Mouse (Mus musculus): ENCODE results near the gene Syt12.

The Syt12 gene

DNA sequence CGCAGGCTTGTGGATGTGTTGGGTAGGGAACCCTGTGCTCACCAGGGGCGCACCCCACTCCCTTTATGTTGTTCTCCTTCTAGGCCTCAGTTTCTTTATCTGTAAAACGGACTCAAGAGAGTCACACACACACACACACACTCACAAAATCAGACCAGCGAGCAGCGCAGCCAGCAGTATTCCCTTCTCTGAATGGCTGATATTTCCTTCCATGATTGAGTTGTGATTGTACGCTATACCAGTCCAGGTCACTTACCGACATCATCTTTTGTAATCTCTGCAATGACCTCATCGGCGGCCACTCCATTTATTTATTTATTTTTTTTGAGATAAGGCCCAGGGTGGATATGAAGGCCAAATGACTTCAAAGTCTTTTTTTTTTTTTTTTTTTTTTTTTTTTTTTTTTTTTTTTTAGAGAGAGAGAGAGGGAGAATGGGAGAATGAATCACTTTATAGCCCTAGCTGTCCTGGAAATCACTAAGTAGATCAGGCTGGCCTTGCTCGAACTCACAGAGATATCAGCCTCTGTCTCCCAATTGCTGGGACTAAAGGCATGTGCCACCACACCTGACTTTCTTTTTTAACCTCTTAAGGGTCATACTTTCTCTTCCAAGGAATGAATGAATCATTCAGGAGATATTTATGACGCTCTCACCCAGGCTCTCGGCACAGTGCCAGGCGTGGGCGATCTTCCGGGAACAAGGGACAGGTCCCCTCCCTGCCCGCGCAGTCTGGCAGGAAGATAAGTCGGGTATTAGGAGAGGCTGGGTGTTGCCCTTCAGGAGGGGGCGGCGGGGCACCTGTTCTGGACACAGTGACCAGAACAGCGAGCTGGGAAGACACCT lies at the start of gene Syt12:
Gene Syt12, minus strand, starts transcription at position 103 of the 845 bp plus-strand sequence.
- peak; percentile 34 for DNase-seq

DNA sequence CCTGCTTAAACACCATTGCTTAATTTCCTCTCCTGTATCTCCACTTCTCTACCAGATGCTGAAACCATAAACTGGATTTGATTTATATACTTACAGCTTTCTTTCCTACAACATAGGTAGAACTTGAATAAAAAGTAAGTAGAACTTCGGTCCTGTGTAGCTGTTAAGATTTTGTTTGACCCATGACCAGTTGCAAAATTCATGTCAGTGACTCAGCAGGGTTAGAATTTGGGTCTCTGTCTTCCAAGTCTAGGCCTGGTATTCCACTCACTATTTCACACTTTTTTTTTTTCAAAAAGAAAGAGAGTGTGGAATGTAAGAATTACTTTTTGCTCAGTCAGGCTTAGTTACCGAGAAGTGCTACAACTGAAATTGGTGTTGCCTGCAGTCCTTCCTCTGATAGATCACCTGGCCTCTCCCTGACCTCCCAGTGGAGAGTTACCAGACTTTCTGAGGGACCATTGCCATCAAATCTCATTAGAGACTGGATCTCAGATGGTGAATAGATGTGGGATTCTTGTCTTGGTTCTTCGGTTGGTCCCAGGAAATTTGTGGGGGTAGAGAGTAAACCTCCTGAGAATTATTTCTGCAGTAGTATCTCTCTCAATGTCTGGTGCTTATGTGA lies 44.3 kb upstream of the Syt12 start:
- DNase-seq: no peak

DNA sequence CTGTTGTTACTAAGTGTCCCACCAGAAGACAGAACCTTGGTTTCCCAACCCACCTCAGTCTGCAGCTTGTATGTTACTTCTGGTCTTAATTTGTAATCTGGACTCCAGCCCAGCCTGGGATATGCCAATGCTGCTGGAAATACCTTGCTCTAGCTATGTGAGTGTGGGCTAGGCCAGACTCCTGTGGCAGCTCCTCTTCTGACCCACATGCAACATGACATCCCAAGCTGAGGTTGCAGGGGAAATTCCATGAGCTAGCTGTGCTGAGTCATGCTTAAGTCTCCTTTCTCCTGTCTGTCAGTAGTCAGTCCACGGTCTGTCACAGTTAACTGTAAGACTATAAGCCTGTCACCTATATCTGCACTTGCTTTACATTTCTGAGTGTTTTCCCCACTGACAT lies 40.2 kb upstream of the Syt12 start:
- DNase-seq: no peak

DNA sequence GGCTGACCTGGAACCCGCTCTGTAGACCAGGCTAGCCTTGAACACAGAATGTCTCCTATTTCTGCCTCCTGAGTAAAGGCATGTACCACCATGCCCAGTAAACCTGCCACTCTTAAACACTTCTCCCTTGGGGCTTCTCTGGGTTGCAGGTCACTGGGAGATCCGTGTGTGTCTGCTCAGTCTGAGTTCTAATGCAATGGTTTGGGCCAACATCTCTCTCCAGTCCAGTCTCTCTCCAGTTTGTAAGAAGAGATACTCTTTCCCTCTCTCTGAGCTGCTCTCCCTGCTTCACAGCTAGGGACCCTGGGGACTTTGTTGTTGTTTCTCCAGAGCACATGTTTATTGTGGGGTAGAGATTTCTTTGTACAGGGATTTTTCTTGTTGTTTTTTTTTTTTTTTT lies 39.0 kb upstream of the Syt12 start:
- no peak for DNase-seq

DNA sequence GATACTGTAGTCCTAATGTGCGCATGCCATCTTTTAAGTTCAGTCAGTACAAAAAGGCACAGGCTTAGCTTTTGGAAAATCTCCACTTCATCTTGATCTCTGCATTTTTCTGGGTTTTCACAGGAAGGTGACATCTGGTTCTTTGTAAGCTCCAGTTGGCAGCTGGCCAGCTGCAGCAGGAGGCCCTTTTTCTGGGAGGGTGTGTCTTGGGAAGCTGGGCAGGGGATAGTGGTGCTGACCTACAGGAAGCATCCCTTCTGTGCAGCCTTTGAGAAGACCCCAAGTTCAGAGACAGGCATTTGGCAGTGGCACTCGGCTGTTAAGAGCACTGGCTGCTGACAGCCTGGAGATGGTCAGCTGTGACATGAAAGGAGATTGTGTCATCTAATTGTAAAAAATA lies 38.5 kb upstream of the Syt12 start:
- DNase-seq: no peak

DNA sequence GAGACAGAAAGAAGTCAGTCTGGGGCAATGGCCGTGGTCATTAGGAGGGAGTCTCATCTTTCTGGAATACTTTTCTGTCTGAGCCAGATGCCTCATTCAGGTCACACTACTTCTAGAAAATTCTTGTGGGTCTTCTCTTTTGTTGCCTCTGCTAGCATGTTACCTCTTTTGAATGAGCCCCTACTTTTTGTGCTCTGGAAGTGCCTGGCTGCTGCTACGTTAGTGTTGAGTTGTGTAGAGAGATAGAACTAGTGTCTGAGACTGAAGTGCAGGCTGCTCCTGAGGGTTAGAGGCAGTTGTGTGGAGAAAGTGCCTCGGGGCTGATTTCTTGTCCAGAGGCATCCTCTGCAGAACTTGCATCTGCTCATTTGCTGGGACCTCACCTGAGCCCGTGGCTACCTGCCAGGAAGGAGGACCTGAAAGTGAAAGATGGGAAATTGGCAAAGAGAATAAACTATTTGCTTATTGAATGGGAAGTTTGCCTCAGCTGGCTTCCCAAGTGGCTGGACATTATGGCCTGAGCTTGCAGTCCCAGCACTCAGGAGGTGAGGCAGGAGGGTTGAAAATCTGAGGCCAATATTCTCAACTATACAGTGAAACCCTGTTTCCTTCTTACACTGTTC lies 36.1 kb upstream of the Syt12 start:
- no peak for DNase-seq

DNA sequence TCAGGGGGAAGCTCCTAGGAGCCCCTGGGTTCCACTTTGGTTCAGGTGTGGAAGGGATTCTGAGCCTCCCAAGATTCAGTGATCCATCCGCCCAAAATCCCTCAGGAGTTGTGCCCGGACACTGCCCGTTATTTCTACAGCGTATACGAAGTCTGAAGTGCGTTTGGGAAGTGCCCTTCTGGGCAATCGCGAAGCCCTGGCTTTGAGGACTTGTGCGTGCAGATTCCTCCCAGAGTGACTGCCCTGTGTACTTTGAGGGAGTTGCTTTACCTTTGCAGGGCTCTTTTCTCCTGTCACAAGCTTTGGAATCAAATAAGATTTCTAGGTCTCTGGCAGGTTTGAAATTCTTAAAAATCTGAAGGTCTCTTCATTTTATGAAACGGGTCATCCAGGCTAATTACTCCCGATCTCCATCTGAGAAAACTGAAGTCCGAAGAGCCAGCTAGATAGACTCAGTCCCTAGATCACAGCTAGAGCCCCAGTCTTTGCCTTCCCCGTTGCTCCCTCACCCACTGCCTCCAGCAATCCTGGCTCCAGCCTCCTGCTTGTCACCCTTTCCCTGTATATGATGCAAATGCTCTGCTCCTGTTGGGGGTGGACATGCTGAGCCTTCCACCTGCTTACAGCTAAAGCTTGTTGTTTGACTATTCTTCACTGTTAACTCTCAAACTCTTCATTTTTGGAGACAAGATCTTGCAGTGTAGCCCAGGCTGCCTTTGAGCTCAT lies 34.0 kb upstream of the Syt12 start:
- no peak for DNase-seq

DNA sequence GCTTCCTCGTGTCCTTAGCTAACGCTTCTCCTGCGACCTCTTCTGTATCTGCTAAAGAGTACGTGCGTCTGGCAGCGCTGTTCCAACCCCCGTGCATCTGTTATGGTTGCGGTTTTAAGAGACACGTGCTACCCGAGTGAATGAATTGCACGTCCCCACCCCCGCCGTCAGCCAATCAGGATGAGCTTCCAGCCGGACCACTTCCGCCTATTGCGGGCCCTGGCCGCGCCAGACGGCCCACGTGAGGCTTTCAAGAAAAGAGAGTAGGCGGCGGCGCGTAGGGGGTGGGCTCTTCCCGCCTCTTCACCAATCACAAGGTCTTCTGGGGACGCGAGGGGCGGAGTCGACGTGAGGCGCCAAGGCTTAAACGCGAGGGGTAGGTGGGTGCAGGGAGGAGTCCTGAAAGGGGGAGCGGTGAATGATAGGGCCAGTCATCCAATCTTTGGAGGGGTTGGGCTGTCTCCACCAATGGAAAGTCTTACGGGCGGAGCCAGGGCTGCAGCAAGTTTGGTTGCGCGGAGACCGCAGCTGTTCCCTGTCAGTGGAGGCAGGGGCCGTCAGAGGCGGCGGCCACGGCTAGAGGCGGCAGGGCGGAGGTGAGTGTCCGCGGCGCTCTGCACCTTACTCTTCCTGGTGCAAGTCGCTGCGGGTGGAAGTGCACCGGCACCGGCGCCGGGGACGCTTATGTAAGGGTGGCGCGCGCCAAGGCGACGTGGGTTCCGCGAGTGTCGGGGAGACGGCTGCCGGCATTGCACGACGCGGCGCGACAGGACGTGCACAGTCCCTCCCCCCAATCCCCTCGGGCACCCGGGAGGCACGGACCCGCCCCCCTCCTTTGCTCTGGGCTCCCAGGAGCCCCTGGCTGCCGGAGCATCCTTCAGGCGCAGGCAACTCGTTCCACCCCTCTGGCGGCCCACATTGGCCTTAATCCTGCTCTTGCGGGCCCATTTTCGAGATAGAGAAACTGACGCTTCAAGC lies 33.0 kb upstream of the Syt12 start, which contains the start of gene Pcx:
Gene Pcx, plus strand, starts transcription at position 487 of the 978 bp plus-strand sequence.
- peak; percentile 99 for DNase-seq

DNA sequence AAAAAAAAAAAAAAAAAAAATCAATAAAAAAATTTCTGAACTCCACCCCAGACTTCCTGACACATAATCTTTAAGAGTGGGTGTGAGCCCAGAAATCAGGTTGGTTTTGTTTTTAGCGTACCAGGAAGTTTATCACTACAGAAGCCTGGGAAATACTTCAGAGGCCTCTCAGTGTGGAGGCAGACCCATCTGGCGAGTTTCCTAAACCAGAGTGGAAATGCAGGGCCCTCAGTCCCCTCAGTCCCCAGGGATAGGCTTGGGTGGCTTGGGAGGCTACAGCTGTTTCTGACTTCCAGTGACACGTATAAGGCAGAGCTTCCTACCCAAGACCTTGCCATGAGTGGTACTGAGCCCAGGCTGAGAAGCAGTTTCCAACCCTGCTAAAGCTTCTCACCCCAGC lies 30.5 kb upstream of the Syt12 start:
- DNase-seq: no peak

DNA sequence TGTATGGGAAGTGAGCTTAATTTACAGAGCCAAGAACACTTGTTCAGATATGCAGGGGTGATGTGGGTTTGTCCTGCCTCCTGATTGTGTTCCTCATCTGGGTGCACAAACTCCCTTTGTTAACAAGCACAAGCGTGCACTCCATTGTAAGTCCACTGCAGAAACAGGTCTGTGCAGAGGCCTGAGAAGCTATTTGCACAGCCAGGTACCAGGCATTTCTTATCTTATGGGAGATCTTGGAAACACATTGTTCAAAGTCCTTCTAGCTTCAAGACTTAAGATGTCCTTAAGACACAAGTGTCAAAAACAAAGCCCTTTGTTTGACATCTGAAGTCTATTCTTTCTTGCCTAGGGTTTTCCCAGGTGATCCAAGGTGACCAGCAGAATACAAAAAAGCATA lies 27.6 kb upstream of the Syt12 start:
- DNase-seq: no peak

DNA sequence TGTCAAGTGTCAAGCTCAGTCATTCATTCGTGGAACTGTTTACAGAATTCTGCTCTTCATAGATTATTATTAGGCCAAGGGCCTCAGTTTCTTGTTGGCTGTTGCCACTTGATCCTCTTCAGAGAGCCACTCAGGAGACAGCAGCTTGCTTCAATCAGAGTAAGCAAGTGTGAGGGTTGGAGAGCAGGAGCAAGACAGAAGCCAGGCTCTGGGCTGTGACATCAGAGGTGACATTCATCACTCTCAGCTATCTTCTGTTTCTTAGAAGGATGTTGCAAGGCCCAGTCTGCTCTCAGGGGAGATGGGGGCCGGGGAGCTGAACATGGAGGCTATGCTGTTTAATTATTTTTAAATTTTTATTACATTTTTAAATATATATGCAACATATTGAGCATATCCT lies 25.5 kb upstream of the Syt12 start:
- no peak for DNase-seq

DNA sequence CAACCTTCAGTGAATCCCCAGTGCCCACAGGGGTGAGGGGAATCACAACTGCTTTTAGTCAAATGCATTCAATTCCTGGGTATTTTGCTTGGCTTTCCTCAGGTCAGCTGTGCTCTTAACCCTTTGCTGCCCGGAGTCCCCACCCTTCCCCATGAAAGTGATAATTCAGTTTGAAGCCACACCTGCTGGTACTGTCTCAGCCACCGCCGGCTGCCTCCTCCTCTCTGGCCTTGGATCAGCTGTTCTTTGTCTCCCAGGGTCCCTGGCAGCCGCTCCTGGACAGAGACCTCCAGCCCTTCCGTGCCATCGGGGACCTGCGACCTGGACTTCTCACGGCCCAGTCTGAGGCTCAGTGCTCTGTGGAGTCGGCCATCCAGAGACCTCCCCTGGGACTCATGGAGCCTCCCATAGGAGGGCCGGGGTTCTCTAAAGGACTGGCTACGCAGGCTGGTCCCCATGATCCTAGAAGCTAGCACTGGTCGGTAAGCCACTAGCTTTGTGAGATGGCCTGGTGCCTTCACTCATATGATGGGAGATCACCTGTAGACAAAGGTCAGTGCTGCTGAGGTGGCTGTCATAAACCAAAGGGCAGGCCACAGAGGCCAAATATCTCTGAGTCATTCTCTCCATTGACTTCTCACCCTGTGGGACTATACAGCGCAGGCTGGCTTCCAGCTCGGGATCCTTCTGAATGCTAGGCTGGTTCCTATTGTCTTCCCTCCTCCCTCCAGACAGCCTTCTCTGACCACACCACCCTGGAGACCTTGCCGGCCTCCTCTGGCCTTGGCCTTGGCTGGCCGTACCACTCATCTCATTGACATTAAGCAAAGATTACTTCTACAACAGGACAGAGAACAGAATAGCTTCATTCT lies 21.1 kb upstream of the Syt12 start, which contains the start of gene 2010003K11Rik:
Gene 2010003K11Rik, minus strand, starts transcription at position 522 of the 872 bp plus-strand sequence.
- no peak for DNase-seq

DNA sequence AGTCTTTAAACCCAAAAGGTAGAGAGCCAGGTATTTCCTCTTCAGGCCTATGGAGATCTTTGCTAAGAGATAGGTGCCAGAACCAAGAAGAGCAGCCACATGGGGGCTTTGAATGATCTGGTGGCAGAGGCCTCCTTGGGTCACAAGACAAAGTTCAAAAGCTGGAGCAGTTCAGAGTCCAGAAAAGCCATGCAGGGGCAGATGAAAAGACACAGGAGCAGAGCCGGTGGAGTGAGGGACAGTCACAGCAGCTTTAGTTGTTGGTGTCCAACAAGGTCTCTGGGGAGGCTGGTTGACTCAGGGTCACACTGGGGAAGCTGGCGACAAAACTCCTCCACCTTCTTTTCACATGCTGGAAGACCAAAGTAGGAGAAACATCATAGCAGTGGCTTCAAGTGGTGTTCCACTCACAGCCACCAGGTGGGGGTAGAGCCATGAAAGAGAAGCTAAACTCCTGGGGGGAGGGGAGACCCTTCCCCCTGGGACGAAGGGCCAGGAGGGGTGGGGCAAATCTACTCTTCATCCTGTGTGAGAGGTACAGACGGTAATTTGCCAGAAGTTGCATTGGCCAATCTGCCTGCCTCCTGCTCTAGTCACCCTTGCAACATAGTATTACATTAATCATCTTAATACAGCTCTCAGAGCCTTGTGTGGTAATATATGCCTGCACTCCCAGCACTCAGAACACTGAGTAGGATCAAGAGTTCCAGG lies 20.2 kb upstream of the Syt12 start:
- DNase-seq: peak; percentile 80

DNA sequence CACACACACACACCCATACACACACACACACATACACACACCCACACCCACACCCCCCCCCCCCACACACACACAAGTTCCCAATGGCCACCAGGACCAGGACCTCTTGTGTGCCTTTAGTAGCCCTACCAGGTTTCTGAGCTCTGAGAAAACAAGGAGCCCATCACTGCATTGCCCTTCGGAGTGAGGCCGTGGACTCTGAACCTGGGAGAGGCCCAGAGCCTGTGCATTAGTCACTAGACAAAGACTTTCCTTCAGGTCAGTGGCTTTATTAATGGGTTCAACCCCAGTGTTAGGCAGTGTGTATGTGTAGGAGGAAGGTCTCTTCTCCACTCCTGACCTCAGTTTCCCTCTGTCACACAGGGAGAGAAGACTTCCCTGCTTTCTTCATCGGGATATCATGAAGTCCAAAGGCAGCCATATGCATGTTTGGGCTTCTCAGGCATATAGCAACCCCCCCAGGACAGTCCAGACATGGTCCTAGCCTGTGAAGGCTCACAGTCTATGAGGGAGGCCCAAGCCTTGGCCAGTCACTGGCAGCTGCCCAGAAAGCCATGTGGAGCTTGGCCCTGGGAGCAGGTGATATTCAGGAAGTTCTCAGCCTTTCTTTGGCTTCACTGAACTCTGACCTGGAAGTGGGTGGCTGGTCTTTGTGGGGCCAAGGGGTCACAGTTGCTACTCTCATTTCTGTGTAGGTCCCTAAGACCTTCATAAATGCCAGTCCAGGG lies 19.5 kb upstream of the Syt12 start:
- DNase-seq: no peak

DNA sequence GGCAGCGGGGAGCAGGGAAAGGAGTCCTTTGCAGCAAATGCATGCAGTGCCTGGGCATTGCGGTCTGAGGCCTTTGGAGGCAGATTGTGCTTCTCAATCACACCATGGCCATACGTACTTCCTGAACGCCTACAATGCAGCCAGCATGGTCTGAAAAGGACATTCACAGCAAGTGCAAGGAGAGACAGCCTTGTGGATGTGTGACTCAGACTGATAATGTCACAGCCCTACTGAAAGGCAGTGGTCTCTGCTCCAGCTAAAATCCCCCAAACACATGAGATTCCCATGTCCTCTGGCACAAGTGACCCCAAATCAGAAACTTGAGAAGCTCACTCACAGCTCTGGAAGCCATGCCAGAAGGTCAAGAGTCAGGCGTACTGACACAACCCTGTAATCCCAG lies 18.6 kb upstream of the Syt12 start:
- no peak for DNase-seq

DNA sequence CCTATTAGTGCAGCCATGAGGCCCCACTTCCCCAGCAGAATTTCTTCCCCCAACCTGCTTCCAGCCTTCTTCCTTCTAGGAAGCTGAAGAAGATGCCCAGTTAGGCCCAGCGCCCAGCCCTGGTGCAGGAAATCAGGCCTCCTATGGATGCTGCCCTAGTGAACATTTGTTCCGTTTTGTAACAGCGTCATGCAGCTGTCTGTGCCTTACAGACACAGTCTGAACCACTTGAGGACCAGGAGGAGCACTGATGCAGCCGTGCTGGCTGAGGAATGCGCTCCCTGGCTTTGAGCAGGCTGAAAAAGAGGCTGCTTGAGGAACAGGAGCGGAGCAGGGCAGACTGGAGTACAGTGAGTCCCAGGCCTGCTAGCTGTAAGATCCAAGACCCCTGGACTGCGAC lies 17.5 kb upstream of the Syt12 start:
- no peak for DNase-seq

DNA sequence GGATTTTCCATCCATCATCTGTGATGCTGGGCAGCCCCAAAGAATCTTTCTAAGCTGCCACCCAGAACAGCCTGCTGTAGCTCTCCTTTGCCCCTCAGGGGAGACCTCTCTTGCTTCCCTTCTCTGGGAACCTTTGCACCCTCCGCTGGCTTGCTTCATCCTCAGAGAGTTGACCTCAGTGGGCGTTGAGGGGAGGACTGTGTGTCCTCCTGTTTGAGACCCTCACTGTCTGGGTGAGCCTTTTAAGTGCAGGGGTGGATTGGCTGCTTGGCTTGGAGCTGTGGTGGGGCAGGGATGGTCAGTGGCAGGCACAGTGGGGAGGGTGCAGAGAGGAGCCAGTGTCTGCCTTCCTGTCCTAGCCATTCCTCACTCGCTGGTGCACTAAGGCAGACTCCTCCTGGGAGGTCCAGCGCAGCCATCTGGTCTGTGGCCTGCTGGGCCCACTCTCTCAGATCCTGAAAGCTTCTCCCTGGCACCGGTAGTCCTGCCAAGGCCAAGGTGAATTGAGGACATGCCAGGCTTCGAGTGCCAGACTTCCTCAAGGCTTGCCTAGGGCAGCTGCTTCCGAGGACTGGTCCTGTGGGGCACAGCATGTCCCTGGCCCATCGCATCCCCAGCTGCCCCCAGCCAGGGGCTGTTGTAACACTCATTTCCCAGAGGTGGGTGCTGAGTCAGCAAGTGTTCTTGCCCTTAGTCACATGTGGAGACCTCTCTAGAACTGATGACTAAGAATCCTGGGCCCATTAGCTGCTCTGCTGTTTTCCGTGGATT lies 15.5 kb upstream of the Syt12 start:
- no peak for DNase-seq

DNA sequence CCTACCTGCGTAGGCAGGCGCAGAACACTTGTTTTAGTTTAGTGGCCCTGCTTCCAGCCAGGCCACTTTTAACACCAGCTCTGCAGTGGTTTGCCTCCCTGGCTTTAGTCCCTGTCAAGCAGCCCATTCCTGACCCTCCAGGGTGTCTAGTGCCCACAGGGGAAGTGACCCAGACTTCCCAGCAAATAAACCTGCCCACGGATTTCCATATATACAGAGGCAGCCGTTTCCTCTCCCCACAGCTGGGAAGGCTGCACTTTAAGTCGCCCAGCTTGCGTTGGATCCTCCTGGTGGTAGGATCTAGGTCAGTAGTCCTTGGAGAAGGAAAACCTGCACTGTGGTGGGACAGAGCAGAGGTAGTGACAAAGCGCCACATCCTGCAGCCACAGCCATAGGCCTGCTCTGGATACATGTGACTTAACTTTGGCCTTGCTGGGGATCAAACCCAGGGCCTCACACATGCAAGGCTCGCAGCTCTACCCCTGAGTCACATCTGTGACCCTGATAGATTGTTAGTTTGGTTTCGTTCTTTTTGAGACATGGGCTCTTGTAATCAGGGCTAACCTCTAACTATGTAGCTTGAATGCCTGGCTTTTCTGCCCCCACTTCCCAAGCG lies 13.9 kb upstream of the Syt12 start:
- DNase-seq: no peak

All from liver (tissue).